Mouse (Mus musculus): ENCODE results near the gene Amhr2.

The Amhr2 gene

GRCm38 (mm10) chr15:102445146-102445545 is at the start of gene Amhr2:
Amhr2 (plus strand) TSS chr15:102445367.
- DNase-seq (ENCODE audit: low spot score): no peak

- DNase-seq (ENCODE audit: low spot score): no peak
These were observed 46.5 kb upstream of the Amhr2 start for GRCm38 (mm10) chr15:102398629-102399028.

GRCm38 (mm10) chr15:102399229-102400221 is 45.6 kb upstream of the Amhr2 start:
- DNase-seq (ENCODE audit: low spot score): peak; percentile 82

- DNase-seq (ENCODE audit: low spot score): no peak
These were observed 44.6 kb upstream of the Amhr2 start for GRCm38 (mm10) chr15:102400476-102401045.

- no peak for DNase-seq (ENCODE audit: low spot score)
These were observed 43.9 kb upstream of the Amhr2 start for GRCm38 (mm10) chr15:102401278-102401677.

- DNase-seq (ENCODE audit: low spot score): no peak
These were observed 43.0 kb upstream of the Amhr2 start for GRCm38 (mm10) chr15:102402210-102402609.

GRCm38 (mm10) chr15:102404608-102405488 is 40.3 kb upstream of the Amhr2 start:
- no peak for DNase-seq (ENCODE audit: low spot score)

- DNase-seq (ENCODE audit: low spot score): peak; percentile 94
These were observed 39.5 kb upstream of the Amhr2 start, which contains the start of gene Sp1 for GRCm38 (mm10) chr15:102405489-102406195. Sp1 (plus strand) TSS chr15:102406143.

- peak; percentile 76 for DNase-seq (ENCODE audit: low spot score)
These were observed 38.8 kb upstream of the Amhr2 start for GRCm38 (mm10) chr15:102406196-102406911.

GRCm38 (mm10) chr15:102406912-102407580 is 38.1 kb upstream of the Amhr2 start:
- no peak for DNase-seq (ENCODE audit: low spot score)

GRCm38 (mm10) chr15:102407681-102408557 is 37.2 kb upstream of the Amhr2 start:
- DNase-seq (ENCODE audit: low spot score): no peak

GRCm38 (mm10) chr15:102408558-102409130 is 36.5 kb upstream of the Amhr2 start:
- no peak for DNase-seq (ENCODE audit: low spot score)

- no peak for DNase-seq (ENCODE audit: low spot score)
These were observed 35.9 kb upstream of the Amhr2 start for GRCm38 (mm10) chr15:102409286-102409685.

- DNase-seq (ENCODE audit: low spot score): no peak
These were observed 34.1 kb upstream of the Amhr2 start for GRCm38 (mm10) chr15:102411077-102411476.

GRCm38 (mm10) chr15:102413687-102414086 is 31.5 kb upstream of the Amhr2 start:
- no peak for DNase-seq (ENCODE audit: low spot score)

- DNase-seq (ENCODE audit: low spot score): no peak
These were observed 27.6 kb upstream of the Amhr2 start for GRCm38 (mm10) chr15:102417524-102417923.

GRCm38 (mm10) chr15:102420986-102421385 is 24.2 kb upstream of the Amhr2 start:
- no peak for DNase-seq (ENCODE audit: low spot score)

- DNase-seq (ENCODE audit: low spot score): no peak
These were observed 23.7 kb upstream of the Amhr2 start for GRCm38 (mm10) chr15:102421437-102421836.
